Mouse (Mus musculus) hindlimb bud, embryonic 11.5 days (tissue): ENCODE measurements at regions not wholly inside any gene's neighbourhood (a gene's known extent, or its start where the extent isn't known, plus 50 kb on each side); places are given as distances from the start of the nearest gene placed in this dataset.

ENCODE experiments used
- DNase-seq: peaks from one replicate; pipeline ENCODE4 v3.0.0-alpha.2; 2012; ENCODE audit warnings: low read depth, low spot score; ENCODE audit errors: extremely low spot score

GRCm38 (mm10) chr3:49096118-49096517 is 661.0 kb downstream of the Pcdh18 start:
- DNase-seq: no peak

GRCm38 (mm10) chr3:49093818-49094680 is 663.1 kb downstream of the Pcdh18 start:
- peak; percentile 49 for DNase-seq

- no peak for DNase-seq
Measured at GRCm38 (mm10) chr3:49068801-49069200, 688.3 kb downstream of the Pcdh18 start.

GRCm38 (mm10) chr3:49062081-49062480 is 695.0 kb downstream of the Pcdh18 start:
- no peak for DNase-seq

GRCm38 (mm10) chr3:49032981-49033380 is 724.1 kb downstream of the Pcdh18 start:
- DNase-seq: no peak

- no peak for DNase-seq
Measured at GRCm38 (mm10) chr3:49009211-49009967, 747.7 kb downstream of the Pcdh18 start.
